Mouse (Mus musculus) monocyte, adult 2 months (primary cell): Measurements from ENCODE around the gene Gbx2.

Source experiments
- DNase-seq, 2 experiments: peaks; one replicate each; pipeline ENCODE4 v3.0.0; 2022; ENCODE audit warnings: low spot score in 2 of 2, low read depth in 1 of 2

Gene Gbx2

GRCm38 (mm10) chr1:89931120-89931519, at the start of gene Gbx2:
Gene Gbx2 (minus strand): TSS chr1:89931179.
- no peak for DNase-seq

- no peak for DNase-seq
Observed at GRCm38 (mm10) chr1:89977261-89977660, 46.3 kb upstream of the Gbx2 start.

GRCm38 (mm10) chr1:89976411-89976810, 45.4 kb upstream of the Gbx2 start:
- no peak for DNase-seq

GRCm38 (mm10) chr1:89974541-89974940, 43.6 kb upstream of the Gbx2 start:
- no peak for DNase-seq

GRCm38 (mm10) chr1:89971848-89972247, 40.9 kb upstream of the Gbx2 start:
- no peak for DNase-seq

- no peak for DNase-seq
Observed at GRCm38 (mm10) chr1:89969714-89970110, 38.7 kb upstream of the Gbx2 start.

- DNase-seq, result no peak
Observed at GRCm38 (mm10) chr1:89969072-89969713, 38.2 kb upstream of the Gbx2 start.

GRCm38 (mm10) chr1:89968111-89968851, 37.3 kb upstream of the Gbx2 start:
- DNase-seq, result no peak

GRCm38 (mm10) chr1:89967585-89967984, 36.6 kb upstream of the Gbx2 start:
- DNase-seq, result no peak

GRCm38 (mm10) chr1:89964426-89964825, 33.4 kb upstream of the Gbx2 start:
- DNase-seq, result no peak

- no peak for DNase-seq
Observed at GRCm38 (mm10) chr1:89963296-89963695, 32.3 kb upstream of the Gbx2 start.

- DNase-seq, result no peak
Observed at GRCm38 (mm10) chr1:89962092-89962491, 31.1 kb upstream of the Gbx2 start.

GRCm38 (mm10) chr1:89959393-89959792, 28.4 kb upstream of the Gbx2 start:
- DNase-seq, result no peak

GRCm38 (mm10) chr1:89943202-89943601, 12.2 kb upstream of the Gbx2 start:
- peak in 1 of 2 experiments; percentile 31 for DNase-seq

- no peak for DNase-seq
Observed at GRCm38 (mm10) chr1:89942395-89942976, 11.5 kb upstream of the Gbx2 start.

GRCm38 (mm10) chr1:89941701-89942381, 10.9 kb upstream of the Gbx2 start:
- DNase-seq, result no peak

- DNase-seq, result no peak
Observed at GRCm38 (mm10) chr1:89940961-89941524, 10.1 kb upstream of the Gbx2 start.

- peak; percentile 38 to 46 for DNase-seq
Observed at GRCm38 (mm10) chr1:89939981-89940726, 9.2 kb upstream of the Gbx2 start.

GRCm38 (mm10) chr1:89939596-89939960, 8.6 kb upstream of the Gbx2 start:
- no peak for DNase-seq

GRCm38 (mm10) chr1:89938884-89939595, 8.1 kb upstream of the Gbx2 start:
- no peak for DNase-seq
